Mouse (Mus musculus): ENCODE measurements around the gene Brap.
"Not testable (repeated sequence)": the region's sequence is repeated elsewhere in the genome, so short reads cannot be mapped to it uniquely, and the experiment has no call there.

Gene Brap

DNA sequence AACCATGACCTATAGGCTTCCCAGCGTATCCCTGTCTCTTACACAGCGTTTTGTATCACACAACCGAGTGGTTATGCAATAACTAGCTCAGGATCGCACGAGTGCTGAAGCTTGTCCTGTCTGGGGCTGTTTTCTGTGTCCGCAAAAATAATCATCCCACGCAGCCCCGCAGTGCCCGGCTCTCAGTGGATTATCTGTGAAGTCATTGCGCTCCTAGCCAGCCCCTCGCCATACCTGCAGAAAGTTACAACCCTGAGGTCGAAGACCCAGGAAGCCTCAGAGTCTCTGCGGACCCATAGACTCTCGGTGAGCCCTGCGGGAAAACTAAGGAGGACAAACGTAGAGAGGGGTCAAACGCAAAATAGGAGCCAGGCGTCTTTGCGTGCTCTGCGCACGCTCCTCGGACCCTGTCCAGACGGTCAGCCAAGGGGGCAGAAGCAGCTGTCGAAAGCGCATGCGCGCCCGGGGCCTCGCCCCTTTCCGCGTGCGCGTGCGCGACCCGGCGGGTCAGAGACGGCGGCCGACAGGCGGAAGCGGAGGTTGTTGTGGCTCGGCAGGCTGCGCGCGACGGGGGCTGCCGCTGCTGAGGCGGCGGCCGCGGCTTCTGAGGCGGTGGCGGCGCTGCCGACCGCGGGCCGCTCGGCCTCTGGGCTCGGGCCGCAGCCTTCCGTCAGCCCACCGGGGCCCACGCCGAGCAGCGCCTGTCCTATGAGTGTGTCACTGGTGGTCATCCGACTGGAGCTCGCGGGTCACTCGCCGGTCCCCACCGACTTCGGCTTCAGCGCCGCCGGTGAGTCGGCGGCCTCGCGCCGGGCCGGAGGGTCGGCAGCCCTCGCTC, at the start of gene Brap, which contains the start of gene Acad10:
Gene Brap, plus strand, starts transcription at position 505 of the 838 bp plus-strand sequence.
Gene Acad10, minus strand, starts transcription at position 456 of the 838 bp plus-strand sequence.
- DNase-seq (ENCODE audit: low spot score in 2 of 2) = peak; percentile 94 to 95

DNA sequence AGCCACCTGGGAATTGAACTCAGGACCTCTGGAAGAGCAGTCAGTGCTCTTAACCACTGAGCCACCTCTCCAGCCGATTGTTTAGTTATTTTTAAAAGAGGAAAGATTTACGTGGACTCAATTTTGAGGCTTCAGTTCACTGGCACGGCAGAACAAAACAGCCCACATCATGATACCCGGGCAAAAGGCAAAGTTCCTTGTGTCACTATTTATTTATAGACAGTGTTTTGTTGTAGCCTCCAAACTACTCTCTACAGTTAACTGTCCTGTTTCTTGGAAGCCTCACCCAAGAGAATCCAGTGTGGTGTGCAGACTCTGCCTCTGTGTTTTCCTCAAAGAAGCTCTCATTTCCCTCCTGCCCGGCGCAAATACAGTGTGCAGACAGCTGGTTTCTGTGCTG, 48.3 kb upstream of the Brap start:
- no peak for DNase-seq (ENCODE audit: low spot score in 2 of 2)

DNA sequence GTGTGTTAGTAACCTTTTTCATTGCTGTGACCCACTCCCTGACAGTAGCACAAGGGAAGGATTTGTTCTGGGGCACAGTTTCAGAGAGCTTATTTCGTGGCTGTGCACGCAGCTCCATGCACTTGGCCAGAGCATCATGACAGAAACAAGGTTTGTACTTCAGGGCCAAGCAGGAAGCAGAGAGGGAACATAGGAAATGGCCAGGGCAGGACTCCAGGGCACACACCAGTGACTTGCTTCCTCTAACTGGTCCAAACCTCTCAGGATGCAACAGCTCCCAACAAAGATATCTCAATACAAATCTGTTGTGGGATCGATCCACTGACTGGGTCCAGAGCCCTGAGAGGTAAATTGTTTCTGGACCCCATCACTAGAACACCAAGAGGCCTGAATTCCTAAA, 45.4 kb upstream of the Brap start:
- DNase-seq (ENCODE audit: low spot score in 2 of 2) = not testable (repeated sequence)

DNA sequence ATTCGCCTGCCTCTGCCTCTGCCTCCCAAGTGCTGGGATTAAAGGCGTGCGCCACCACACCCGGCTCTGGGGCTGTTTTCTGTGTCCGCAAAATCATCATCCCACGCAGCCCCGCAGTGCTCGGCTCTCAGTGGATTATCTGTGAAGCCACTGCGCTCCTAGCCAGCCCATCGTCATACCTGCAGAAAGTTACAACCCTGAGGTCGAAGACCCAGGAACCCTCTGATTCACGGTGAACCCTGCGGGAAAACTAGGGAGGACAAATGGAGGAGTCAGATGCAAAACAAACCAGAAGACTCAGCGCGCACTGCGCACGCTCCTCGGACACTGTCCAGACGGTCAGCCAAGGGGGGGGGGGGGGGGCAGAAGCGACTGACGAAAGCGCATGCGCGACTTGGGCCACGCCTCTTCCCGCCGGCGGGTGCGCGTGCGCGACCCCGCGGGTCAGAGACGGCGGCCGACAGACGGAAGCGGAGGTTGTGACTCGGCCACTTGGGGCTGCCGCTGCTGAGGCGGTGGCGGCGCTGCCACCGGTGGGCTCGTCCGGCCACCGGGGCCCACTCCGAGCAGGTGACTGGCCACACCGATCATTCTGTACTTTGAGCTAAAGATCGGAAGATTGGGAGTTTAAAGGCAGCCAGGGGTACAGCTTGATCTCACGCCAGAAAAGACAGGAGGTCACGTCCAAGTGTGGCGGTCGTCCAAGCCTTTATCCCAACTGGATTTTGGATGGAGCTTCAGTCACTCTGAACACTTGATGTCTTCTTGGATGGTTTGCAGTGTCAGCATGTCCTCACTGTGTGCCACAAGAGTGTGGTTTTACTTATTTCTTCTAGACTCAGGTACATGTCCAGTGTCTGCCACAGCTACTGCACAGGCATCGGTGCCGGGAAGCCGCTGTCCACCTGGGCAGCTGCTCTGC, 41.5 kb upstream of the Brap start, which contains the start of gene Acad12:
Gene Acad12, minus strand, starts transcription at position 347 of the 922 bp plus-strand sequence.
- DNase-seq (ENCODE audit: low spot score in 2 of 2) = peak; percentile 79 to 87

DNA sequence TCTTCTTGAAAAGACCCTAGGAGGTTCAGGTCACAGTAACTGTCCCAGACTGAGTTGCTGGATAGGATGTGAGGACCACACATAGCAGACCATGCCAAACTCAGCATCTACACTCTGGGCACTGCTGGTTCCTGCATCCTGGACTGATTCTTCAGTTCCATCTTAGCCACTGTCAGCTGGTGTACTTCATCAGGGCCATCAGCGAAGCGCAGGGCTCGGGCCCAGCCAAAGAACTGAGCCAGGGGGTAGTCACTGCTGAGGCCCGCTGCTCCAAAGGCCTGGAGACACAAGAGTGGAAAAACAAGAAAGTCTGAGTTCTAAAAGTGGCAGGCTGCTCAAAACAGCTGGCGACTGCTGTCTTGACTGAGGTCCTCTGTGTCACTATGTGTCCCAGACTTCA, 39.3 kb upstream of the Brap start:
- DNase-seq (ENCODE audit: low spot score in 2 of 2) = no peak

DNA sequence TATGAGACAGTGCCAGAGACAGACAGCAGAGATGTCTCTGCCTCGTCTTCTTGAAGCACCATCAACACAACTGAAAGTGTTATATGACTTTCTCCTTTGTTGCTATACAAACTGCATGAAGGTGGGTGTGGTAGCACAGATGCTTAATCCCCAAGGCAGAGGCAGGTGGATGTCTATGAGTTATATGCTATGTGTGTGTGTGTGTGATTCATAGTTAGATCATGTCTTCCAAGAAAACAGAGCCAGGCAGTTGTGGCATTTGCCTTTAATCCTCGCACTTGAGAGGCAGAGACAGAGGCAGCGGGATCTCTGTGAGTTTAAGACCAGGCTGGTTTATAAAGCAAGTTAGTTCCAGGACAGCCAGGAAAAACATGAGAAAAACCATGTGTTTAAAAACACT, 37.1 kb upstream of the Brap start:
- DNase-seq (ENCODE audit: low spot score in 2 of 2) = no peak

DNA sequence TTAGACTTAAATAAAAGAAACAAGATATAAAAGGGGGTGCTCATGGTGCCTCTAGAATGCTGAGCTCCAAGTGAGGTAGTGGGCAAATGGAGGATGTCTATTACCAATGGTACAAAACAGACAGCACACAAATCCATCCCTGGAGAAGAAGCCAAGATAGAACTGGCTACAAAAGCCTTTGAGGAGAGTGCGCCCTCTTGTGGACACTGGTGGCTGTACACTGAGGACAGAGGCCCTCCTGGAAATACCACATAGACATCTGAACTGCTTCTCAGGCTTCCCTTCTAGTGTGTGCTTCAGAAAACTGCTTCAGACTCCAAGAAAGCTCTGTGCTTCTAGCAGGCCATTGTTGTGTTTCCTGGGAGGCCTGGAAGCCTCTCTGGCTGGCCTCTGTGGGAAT, 32.5 kb upstream of the Brap start:
- peak; percentile 50 to 76 for DNase-seq (ENCODE audit: low spot score in 2 of 2)

DNA sequence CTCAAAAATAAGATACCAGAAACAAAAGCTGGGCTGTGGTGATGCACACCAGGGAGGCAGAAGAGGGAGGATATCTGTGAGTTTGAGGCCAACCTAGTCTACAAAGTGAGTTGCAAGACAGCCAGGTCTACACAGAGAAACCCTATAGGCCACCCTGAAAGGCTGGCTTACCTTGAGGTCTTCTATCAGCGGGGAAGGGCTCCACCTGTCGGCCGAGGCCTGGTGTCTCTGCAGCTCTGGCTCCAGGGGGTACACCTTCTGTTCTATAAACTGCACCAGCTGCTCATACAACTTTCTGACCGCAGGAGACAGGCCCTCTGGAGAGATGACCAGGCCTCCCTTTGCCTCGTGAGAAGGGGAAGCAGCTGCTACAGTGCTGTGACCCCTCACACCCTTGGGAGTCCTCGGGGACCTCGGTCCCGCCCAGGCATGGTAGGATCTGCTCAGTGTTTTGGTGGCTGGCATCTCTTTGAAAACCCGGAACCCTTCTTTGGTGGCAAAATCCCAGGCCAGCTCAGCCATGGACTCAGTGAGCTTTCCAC, 29.2 kb upstream of the Brap start:
- not testable (repeated sequence) for DNase-seq (ENCODE audit: low spot score in 2 of 2)

DNA sequence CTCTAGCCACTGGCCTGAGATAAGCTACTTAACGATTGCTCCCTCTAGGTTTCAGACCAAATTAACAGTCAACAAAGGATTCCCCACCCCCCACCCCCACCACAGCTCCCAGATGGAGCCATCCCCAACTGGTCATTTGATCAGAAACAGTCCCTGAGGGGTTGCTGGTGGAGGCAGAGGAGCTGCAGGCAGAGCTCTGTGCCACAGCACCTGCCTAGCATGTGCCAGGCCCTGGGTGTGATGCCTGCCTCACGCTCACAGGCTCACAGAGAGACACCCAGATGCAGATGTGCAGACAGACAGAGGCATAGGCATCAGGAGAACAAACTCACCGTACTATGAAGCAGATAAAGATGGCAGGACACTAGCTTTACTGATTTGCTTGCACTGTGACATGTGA, 27.6 kb upstream of the Brap start:
- DNase-seq (ENCODE audit: low spot score in 2 of 2) = no peak

DNA sequence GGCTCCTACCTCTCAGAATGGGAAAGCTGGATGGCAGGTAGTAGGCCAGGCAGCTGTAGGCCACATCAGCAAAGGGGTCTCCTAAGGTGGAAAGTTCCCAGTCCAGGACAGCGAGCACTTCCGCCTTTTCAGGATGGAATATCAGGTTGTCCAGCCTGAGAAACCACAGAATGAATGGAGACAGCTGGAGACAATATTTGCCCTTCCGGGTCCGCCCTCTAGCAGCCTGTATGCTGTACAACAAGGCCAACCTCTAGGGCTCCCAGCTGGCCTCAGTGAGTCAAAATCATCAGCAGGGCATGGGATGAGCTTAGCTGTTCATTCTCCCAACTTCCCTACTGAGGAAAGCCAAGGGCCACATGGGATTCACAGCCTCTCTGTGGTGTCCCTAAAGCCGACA, 25.7 kb upstream of the Brap start:
- no peak for DNase-seq (ENCODE audit: low spot score in 2 of 2)

DNA sequence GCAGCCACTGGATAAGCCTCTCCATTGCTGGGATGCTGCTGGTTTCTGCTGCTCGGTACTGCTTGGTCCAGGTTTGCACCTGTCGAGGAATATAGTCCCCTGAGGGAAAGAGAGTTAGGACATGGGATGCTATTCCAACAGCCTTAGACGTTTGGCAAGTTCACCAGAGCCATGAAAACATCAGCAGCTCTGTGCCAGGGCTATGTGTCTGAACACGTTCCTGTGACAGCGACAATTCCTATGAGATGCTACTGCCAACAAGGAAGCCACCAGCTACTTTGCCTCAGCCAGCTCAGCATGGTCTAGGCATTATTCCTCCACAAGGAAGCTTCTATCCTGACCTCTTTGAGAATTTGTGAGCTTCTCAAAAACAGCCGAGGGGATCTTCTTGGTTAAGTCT, 23.1 kb upstream of the Brap start:
- no peak for DNase-seq (ENCODE audit: low spot score in 2 of 2)

DNA sequence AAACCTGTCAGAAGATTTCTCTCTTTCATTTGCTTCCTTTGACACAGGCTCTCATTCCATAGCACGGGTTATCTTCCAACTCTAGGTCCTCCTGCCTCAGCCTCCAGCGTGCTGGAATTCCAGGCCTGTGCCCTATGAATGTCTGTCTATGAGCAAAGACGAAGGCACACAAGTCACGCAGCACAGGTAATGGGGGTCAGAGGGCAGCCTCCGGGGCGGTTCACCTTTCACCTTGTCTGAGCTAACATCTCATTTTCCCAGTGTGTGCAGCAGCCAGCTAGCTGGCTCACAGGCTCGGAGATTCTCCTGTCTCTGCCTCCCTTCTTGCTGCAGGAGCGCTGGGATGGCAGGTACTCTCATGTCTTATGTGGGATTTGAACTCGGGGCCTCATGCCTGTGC, 20.8 kb upstream of the Brap start:
- no peak for DNase-seq (ENCODE audit: low spot score in 2 of 2)

DNA sequence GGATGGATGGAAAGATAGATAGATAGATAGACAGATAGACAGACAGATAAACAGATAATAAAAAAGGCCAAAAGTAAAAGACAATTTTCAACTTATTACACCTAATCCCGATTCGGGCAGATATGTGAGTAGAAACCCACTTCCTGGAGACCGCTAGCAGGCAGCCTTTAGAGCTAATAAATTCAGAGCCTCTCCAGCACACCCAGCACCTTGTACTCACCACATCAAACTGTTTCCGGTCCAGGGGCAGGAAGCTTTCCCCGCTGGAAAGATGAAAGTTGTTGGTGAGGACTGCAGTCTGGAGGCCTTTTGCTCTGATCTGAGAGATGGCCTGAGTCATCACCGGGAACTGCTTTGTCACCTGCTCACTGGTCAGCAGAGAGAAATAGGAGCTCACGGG, 11.2 kb upstream of the Brap start:
- DNase-seq (ENCODE audit: low spot score in 2 of 2) = no peak

DNA sequence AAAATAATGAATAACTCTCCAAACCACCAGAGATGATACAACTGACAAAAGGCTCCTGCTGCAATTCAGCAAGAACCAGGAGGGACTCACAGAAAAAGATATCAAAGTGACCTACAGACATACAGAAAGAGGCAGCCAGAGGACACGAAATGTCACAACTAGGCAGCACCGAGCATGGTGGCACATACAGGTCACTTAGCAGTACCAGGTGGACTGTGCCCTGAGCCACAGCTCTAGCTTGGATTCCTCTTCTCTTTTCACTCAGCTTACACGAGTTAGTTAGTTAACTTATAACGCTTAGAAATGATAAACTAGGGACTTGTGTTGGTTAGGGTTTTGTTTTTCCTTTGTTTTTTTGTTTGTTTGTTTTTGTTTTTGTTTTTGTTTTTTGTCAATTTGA, 5.8 kb upstream of the Brap start:
- DNase-seq (ENCODE audit: low spot score in 2 of 2) = no peak

DNA sequence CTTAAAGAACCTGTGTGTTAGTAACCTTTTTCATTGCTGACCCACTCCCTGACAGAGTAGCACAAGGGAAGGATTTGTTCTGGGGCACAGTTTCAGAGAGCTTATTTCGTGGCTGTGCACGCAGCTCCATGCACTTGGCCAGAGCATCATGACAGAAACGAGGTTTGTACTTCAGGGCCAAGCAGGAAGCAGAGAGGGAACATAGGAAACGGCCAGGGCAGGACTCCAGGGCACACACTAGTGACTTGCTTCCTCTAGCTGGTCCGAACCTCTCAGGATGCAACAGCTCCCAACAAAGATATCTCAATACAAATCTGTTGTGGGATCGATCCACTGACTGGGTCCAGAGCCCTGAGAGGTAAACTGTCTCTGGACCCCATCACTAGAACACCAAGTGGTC, 3.5 kb upstream of the Brap start:
- not testable (repeated sequence) for DNase-seq (ENCODE audit: low spot score in 2 of 2)

DNA sequence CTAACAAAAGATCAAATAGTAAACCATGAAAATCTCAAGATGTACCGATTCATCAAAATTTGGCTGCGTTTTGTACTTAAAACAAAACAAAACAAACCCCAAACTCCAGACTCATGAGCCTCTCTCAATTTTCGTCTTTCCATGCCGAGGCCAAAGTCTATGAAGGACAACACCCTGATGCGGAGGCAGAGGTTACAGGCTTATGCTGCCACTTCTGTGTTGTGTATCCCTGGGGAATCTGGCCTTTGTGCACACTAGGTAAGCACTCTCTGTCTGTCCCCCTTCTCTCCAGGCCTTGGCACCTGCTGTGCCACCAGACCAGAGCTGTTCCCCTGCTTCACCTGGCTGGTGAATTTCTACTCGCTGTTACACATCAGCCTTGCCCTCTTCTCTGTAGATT, 2.7 kb upstream of the Brap start:
- DNase-seq (ENCODE audit: low spot score in 2 of 2) = not testable (repeated sequence)

DNA sequence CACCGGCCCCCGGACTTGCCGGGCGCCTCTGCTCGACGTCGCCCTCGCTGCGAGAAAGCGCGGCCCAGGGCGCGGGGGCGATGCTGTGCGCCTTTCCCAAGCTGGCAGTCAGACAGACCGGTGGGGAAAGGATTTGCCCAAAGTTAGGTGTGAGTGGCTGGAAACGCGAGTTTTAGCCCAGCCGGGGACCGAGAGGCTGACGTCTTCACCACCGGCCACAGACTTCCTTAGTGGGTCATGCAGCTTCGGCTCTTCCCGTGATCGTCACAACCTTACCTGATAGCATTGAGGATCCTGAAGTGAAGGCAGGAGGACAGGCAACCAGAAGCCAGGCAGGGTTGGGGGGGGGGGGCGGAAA, 513 bp downstream of the Brap start:
- DNase-seq (ENCODE audit: low spot score in 2 of 2) = peak; percentile 34 to 42

DNA sequence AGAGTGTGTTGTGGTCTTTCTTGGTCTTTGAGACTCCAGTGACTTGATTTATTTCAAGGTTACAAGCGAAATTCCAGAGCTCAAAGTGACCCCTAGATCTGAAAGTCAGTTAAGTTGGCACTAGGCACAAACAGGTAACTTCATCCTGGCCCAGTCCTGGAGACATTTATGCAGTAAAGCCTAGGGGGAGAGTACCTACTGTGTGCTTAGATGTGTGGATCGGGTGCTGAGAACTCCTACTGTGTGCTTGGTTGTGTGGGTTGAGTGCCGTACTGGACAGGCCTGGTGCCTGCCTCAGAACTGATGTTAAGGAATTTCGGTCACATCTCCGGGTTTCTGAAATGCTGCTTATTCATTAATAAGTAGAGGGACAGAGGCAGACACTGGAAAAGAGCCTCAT, 1.1 kb downstream of the Brap start:
- no peak for DNase-seq (ENCODE audit: low spot score in 2 of 2)

DNA sequence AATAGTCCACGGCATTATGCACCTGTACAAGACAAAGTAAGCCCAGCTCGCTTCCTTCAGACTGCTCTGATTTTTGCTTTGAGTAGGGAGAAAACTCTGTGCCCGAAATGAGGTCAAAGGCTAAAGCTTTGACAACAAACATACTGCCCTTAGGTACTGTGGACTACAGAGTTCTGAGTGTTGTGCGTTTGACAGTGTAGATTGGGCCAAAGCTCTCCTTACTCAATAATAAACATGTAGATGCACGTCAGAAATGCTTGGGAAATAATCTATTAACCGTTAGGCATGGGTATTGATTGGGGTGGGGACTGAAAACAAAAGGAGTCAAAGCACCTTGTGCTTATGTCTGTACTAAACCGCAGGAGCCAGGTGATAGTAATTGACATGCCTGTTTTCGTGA, 3.1 kb downstream of the Brap start:
- DNase-seq (ENCODE audit: low spot score in 2 of 2) = no peak

DNA sequence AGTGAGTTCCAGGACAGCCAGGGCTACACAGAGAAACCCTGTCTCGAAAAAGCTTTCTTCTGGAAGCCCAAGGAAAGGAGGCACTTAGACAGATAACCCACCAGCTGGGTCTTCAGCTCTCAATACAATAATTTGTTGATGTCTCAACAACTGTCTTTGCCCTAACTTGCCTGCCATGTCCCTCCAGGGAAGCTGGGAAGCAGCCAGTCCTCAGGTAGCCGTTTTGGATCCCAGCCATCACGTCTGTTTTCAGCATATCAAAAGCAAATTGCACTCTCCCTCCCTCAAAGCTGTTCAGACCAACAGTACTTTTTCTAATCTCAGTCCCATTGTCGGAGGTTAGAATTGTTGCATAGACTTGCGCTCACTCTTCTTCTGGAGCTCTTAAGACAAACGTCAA, 3.7 kb downstream of the Brap start:
- no peak for DNase-seq (ENCODE audit: low spot score in 2 of 2)

DNA sequence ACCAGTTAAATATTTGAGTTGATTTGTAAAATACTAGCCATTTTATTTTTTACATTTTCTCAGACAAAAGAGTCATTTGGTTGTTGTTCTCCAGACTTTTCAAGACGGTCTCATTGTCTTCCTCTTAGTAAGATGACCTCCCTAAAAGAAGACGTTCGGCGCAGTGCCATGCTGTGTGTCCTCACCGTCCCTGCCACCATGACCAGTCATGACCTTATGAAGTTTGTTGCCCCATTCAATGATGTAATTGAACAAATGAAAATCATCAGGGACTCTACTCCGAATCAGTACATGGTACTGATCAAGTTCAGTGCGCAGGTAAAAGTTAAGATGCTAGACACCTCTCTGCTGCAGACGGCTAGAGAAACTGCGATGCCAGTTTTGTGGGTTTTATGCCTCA, 4.6 kb downstream of the Brap start:
- DNase-seq (ENCODE audit: low spot score in 2 of 2) = no peak

DNA sequence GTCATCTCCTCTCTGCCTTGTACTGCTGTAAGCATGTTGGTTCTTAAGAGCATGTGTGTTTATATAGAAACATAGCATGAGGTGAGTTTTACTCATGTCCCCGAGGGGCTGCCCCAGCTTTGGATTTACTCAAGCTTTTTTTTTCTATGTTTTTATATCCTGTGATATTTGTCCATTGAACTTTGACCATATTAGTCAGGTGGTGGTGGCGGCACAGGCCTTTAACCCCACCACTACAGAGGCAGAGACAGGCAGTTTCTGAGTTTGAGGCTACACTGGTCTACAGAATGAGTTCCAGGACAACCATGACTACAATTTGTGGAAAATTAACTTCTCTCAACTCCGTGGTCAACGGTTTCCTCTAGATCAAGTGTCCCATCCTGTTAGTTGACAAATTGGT, 6.7 kb downstream of the Brap start:
- DNase-seq (ENCODE audit: low spot score in 2 of 2) = no peak

DNA sequence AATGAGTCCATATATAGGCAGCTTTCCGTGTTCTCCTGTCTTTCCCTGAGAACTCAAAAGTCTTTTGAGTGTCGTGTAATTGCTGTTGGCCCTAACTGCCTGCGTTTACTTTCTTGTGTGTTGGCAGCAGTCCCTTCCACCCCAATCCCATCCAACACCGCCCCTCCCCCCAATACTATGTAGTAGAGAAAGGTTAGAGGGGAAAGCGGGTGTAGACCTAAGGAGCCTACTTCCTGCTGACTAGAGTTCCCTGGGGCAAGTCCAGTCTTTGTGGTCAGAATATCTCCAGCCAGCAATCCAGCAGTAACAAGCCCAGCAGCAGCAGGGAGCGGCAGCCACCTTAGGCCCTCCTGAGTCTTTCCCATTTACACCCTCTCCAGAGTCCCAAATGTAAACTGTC, 8.0 kb downstream of the Brap start:
- no peak for DNase-seq (ENCODE audit: low spot score in 2 of 2)

All from right cerebral cortex, postnatal 10 days (tissue).